Mouse (Mus musculus) limb, embryonic 11.5 days (tissue): ENCODE data around the gene Tmem232. TPM values are rescaled to one million over a fixed set of nuclear protein-coding genes. Genes with fewer than 3 reads are reported as not detected.

Experiments
- ATAC-seq: fragments of 200-750 bp; cut with Nextera tagmentation; 2 replicates; pipeline ENCODE4 v1.8.0; 2017; ENCODE audit warnings: low read depth; ENCODE audit not compliant: insufficient number of reproducible peaks, low FRiP score, low TSS enrichment
- DNase-seq: peaks from one replicate; pipeline ENCODE4 v3.0.0-alpha.2; 2015; ENCODE audit warnings: low spot score
- H3K27ac ChIP-seq: fragments of 300-500 bp; sonication (generic); replicated peaks from 2 replicates; pipeline ENCODE4 v1.5.1; 2014; ENCODE audit warnings: low read depth, mild to moderate bottlenecking, low read length
- H3K27me3 ChIP-seq: fragments of 300-500 bp; sonication (generic); 2 replicates; pipeline ENCODE4 v1.6.1; 2014; ENCODE audit warnings: mild to moderate bottlenecking, low read length, mixed read lengths; ENCODE audit not compliant: control insufficient read depth, insufficient read depth
- H3K36me3 ChIP-seq: fragments of 300-500 bp; sonication (generic); 2 replicates; pipeline ENCODE4 v1.6.1; 2014; ENCODE audit warnings: mild to moderate bottlenecking, low read length, moderate library complexity, mixed read lengths; ENCODE audit not compliant: control insufficient read depth, insufficient read depth
- H3K4me1 ChIP-seq: fragments of 300-500 bp; sonication (generic); 2 replicates; pipeline ENCODE4 v1.6.1; 2014; ENCODE audit warnings: low read length, mixed read lengths; ENCODE audit not compliant: control insufficient read depth, insufficient read depth
- H3K4me2 ChIP-seq: fragments of 300-500 bp; sonication (generic); 2 replicates; pipeline ENCODE4 v1.6.1; 2014; ENCODE audit warnings: low read depth, mild to moderate bottlenecking, moderate library complexity; ENCODE audit not compliant: severe bottlenecking
- H3K4me3 ChIP-seq: fragments of 300-500 bp; sonication (generic); 2 replicates; pipeline ENCODE4 v1.5.1; 2014; ENCODE audit warnings: low read depth, low read length
- H3K9ac ChIP-seq: fragments of 300-500 bp; sonication (generic); 2 replicates; pipeline ENCODE4 v1.6.1; 2014; ENCODE audit warnings: mild to moderate bottlenecking, low read length
- H3K9me3 ChIP-seq: fragments of 300-500 bp; sonication (generic); 2 replicates; pipeline ENCODE4 v1.6.1; 2016; ENCODE audit warnings: low read length; ENCODE audit not compliant: control insufficient read depth
- WGBS: fragments of 180-500 bp; shearing (Covaris S2); extraction: QIAGEN DNeasy Blood & Tissue Kit; methylation state at CpG from one replicate; pipeline ENCODE4 v1.1.7; 2014; 5-methylcytosine and 5-hydroxymethylcytosine counted together
- polyA plus RNA-seq: library from polyadenylated mRNA; unstranded; fragments of >200 nt; fragmentation: Nextera tagmentation; extraction: Ambion mirVana; gene quantifications from 2 replicates; pipeline ENCODE4 v1.2.1, GENCODE M21; 2014

The Tmem232 gene
- polyA plus RNA-seq, result 0.05 TPM in 1 of 2 replicates, not detected in the other

DNA sequence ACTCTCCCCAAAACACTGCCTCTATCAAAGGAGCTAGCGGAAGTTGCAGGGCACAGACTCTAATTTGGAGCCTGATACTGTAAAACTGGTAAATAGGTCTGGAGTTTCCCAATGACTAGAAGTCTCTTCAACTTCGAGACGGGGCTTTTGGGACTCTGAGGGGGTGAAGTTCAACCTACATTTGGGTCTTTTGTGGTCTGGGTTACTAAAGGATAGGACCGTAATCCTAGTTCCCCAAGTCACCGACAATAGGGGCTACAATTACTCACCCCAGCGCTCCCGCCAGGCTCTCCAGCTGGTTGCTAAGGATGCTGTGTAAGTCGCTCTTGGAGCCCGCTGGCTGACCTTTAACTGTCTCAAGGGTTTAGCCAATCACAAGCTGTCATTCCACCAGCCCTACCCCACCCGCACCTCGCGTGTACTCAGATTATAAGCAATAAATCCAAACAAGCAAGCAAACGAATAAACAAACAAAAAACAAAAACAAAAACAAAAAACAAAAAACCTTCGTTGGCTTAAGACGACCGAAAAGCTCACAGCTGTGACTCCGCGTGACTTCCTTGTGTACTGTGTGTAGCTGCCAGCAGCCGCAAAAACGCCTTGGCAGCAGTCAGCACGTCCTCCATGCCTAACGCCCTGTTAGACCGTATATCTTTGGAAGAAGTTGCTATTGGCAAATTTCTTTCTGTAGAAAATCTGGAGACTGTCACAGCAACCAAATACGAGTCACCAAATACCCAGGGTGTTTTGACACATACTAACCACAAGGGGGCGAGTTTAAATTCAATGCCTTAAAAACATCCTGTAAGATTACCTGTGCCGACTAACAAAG lies at the start of gene Tmem232:
Gene Tmem232, minus strand, starts transcription at position 342 of the 832 bp plus-strand sequence.
- no peaks in the 10 kb centered on the region for H3K27me3 ChIP-seq
- WGBS, result 20% methylated on average over 26 of the region's 26 CpGs
- peak within 1 kb of the TSS; percentile 6; the same call in 1 of the 2 replicates for H3K4me3 ChIP-seq
- H3K9ac ChIP-seq, result no peak within 1 kb of the TSS
- peak within 1 kb of the TSS; percentile 49 for H3K4me2 ChIP-seq
- H3K4me1 ChIP-seq, result no peaks in the 10 kb centered on the region
- DNase-seq, result peak; percentile 49
- ATAC-seq, result no peak
- H3K9me3 ChIP-seq, result no peaks in the 10 kb centered on the region
- no peak within 1 kb of the TSS for H3K27ac ChIP-seq
- no peaks in the 10 kb centered on the region for H3K36me3 ChIP-seq

DNA sequence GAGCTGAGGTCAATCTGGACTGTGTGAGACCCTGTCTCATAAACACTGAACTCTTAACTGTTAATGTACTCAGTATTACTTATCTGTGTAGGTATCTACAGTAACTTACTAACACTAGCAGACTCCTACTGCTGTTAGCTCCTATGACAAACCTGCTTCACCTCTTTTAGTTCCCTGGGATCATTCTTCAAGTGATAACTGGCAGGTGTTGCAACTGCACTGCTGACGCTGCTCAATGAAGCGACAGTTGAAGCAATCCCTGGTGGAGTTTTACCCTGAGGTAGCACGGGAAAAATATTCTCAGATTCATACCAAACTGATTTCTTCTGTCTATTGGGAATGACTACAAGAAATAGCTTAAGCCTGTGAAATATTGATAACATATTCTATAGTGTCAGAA lies 46.3 kb upstream of the Tmem232 start:
- no peak for ATAC-seq
- Histone ChIP-seq H3K4me3 (no peak overlapping the region), H3K27me3 (no peaks in the 10 kb centered on the region), H3K36me3 (peaks cover 7% of the 10 kb centered on the region), H3K27ac (no peak overlapping the region), H3K9ac (no peak overlapping the region), H3K4me1 (no peaks in the 10 kb centered on the region), H3K9me3 (no peaks in the 10 kb centered on the region), H3K4me2 (no peak overlapping the region)
- no peak for DNase-seq
- WGBS, result 91% methylated on average over 3 of the region's 3 CpGs

DNA sequence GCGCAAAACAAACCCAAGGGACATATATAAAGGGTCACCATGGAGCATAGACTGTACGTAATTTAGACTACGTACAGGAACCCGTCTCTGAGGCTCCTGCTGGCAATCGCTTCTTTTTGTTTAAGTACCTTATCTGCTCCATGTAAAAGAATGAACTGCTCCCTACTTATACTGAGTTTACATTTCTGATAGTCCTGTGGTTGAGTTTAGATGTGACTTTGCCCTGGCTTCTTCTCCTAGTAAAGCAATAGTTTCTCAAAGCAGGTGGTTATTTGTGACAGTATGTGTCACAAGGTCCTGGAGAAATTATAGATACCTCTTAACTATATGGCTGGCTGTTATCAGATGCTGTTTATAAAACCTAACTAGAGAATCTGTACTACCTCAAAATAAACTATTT lies 40.9 kb upstream of the Tmem232 start:
- H3K9ac ChIP-seq, result no peak overlapping the region
- no peaks in the 10 kb centered on the region for H3K27me3 ChIP-seq
- no peak overlapping the region for H3K27ac ChIP-seq
- H3K4me1 ChIP-seq, result no peaks in the 10 kb centered on the region
- H3K4me3 ChIP-seq, result no peak overlapping the region
- 91% methylated on average over 5 of the region's 5 CpGs for WGBS
- peaks cover 2% of the 10 kb centered on the region for H3K36me3 ChIP-seq
- DNase-seq (no peak), ATAC-seq (no peak)
- no peak overlapping the region for H3K4me2 ChIP-seq
- no peaks in the 10 kb centered on the region for H3K9me3 ChIP-seq

DNA sequence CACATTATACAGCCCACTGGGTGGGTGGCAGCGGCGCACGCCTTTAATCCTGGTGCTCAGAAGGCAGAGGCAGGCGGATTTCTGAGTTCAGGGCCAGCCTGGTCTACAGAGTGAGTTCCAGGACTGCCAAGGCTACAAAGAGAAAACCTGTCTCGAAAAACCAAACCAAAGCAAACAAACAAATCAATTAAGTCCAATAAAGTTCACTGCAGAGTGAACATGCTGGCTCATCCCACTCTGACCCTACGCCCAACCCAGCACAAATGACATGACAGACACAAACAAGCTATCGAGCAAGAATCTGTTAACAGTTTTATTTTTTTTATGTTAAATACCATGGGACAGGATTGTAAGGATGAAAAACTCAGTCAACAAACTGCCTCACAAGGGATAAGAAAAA lies 39.2 kb upstream of the Tmem232 start:
- no peak overlapping the region for H3K27ac ChIP-seq
- no peak overlapping the region for H3K4me2 ChIP-seq
- no peaks in the 10 kb centered on the region for H3K9me3 ChIP-seq
- no peaks in the 10 kb centered on the region for H3K4me1 ChIP-seq
- H3K27me3 ChIP-seq, result no peaks in the 10 kb centered on the region
- peaks cover 2% of the 10 kb centered on the region for H3K36me3 ChIP-seq
- no peak for DNase-seq
- no peak overlapping the region for H3K4me3 ChIP-seq
- WGBS, result 96% methylated on average over 7 of the region's 7 CpGs
- H3K9ac ChIP-seq, result no peak overlapping the region
- ATAC-seq, result no peak

DNA sequence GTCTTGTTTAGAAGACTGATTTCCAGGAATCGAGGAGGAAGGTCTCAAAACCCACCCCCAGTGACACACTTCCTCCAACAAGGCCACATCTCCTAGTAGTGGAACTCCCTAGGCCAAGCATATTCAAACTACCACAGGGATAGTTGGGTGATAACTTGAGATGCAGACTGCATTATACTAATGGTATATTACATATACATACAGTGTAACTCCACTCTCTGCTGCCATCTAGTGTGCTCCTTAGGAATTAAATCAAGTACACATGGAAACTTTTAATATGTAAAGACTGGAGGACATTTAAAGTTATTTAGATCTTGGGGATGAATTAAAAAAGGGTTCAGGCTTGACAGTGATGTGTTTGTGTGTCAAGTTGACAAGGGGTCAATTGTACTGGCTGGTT lies 34.8 kb upstream of the Tmem232 start:
- ATAC-seq, result no peak
- DNase-seq, result peak; percentile 29
- Histone ChIP-seq H3K4me1 (no peaks in the 10 kb centered on the region), H3K4me3 (no peak overlapping the region), H3K4me2 (no peak overlapping the region), H3K27ac (no peak overlapping the region), H3K36me3 (no peaks in the 10 kb centered on the region; the same call in none of the 2 replicates), H3K9me3 (no peaks in the 10 kb centered on the region), H3K27me3 (no peaks in the 10 kb centered on the region), H3K9ac (no peak overlapping the region)
- 75% methylated on average over 1 of the region's 1 CpGs for WGBS

DNA sequence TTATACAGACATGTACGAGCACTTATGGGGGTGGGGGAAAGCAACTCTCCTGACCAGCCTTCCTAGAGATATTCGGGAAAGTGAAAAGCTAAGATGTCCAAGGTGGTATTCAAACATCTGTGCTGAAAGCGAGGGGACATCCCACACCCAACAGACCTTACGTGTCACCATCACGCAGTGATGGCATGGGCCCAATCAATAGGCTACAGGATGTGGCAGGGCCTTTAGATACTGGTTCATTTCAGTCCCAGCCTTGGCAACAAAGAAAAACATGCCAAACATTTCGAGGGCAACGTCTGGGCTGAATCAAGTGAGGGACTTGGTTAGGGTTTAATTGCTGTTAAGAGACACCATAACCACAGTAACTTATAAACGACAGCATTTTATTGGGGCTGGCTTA lies 34.3 kb upstream of the Tmem232 start:
- no peak overlapping the region for H3K9ac ChIP-seq
- no peak overlapping the region for H3K4me2 ChIP-seq
- no peak for ATAC-seq
- H3K9me3 ChIP-seq, result no peaks in the 10 kb centered on the region
- H3K4me1 ChIP-seq, result no peaks in the 10 kb centered on the region
- no peaks in the 10 kb centered on the region for H3K27me3 ChIP-seq
- no peak for DNase-seq
- no peak overlapping the region for H3K4me3 ChIP-seq
- WGBS, result 66% methylated on average over 8 of the region's 8 CpGs
- no peak overlapping the region for H3K27ac ChIP-seq
- no peaks in the 10 kb centered on the region; the same call in 1 of the 2 replicates for H3K36me3 ChIP-seq

DNA sequence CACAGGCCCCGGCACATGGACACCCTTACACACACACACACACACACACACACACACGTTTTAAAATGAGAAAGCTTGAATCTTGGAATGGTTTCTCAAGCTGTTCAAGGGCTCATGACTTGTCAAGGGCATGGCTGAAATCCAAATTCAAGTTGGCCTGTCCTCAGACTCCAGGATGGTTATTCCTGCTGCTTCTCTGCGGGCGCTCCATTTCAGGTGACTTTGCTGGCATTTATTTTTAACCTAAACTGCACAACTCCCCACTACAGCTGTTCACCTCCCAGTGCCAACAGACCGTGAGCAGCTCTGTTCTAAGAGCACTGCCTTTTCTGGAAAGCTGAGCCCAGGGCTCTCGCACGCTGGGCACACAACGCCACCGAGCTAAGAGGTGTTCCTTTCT lies 31.3 kb upstream of the Tmem232 start:
- no peaks in the 10 kb centered on the region for H3K4me1 ChIP-seq
- DNase-seq (no peak), ATAC-seq (no peak)
- H3K27me3 ChIP-seq, result no peaks in the 10 kb centered on the region
- H3K27ac ChIP-seq, result no peak overlapping the region
- no peak overlapping the region for H3K4me2 ChIP-seq
- no peak overlapping the region for H3K4me3 ChIP-seq
- no peaks in the 10 kb centered on the region for H3K9me3 ChIP-seq
- no peaks in the 10 kb centered on the region for H3K36me3 ChIP-seq
- WGBS, result 85% methylated on average over 9 of the region's 9 CpGs
- H3K9ac ChIP-seq, result no peak overlapping the region

DNA sequence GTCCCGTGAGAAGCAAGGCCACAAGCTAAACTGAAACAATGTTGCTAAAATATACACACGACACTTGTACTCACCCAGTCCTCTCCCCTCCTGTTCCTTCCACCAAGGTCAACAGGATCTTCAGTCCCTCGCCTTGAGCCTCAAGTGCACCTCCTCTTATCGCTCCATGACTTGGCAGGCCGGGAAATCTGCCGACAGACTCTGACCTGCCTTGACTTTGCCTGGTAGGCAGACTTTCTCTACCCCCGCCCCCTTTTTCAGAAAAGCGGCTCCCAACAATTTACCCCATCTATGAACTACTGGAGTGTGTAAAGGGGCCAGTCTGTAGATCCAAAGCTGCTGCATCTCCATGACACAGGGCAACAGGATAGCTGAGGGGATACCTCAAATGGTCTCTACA lies 30.9 kb upstream of the Tmem232 start:
- Histone ChIP-seq H3K36me3 (no peaks in the 10 kb centered on the region), H3K27me3 (no peaks in the 10 kb centered on the region), H3K27ac (no peak overlapping the region), H3K4me1 (no peaks in the 10 kb centered on the region), H3K4me2 (no peak overlapping the region), H3K4me3 (no peak overlapping the region), H3K9ac (no peak overlapping the region), H3K9me3 (no peaks in the 10 kb centered on the region)
- ATAC-seq (no peak), DNase-seq (no peak)
- WGBS, result 84% methylated on average over 8 of the region's 8 CpGs
